Mouse (Mus musculus) MEL (cell line): ENCODE measurements around the gene Tia1. TPM values are rescaled to one million over a fixed set of nuclear protein-coding genes. Genes with fewer than 3 reads are reported as not detected.

Experiments used
- DNase-seq: peaks from one replicate; pipeline ENCODE4 v3.0.0; 2011; ENCODE audit warnings: low read depth, low spot score
- H3K27ac ChIP-seq: 2 replicates; pipeline ENCODE4 v1.5.1; 2012; ENCODE audit warnings: low read depth, mild to moderate bottlenecking, control low read depth, low read length, moderate library complexity; ENCODE audit not compliant: control insufficient read depth
- H3K27me3 ChIP-seq, 2 experiments: fragments of 150-350 bp in 1 of 2; sonication (generic) in 1 of 2; 2 replicates each; pipeline ENCODE4 v1.6.1; 2012; ENCODE audit warnings: low read length in 2 of 2, mild to moderate bottlenecking in 2 of 2, improper control_type of control experiment in 1 of 2, moderate library complexity in 1 of 2; ENCODE audit not compliant: insufficient read depth in 2 of 2, control insufficient read depth in 1 of 2
- H3K36me3 ChIP-seq, 2 experiments: 2 replicates each; pipeline ENCODE4 v1.6.1; 2012 to 2014; ENCODE audit warnings: low read length in 2 of 2, improper control_type of control experiment in 1 of 2, inconsistent platforms in 1 of 2, mild to moderate bottlenecking in 1 of 2; ENCODE audit not compliant: insufficient read depth in 2 of 2, control insufficient read depth in 1 of 2
- H3K4me1 ChIP-seq, 2 experiments: fragments of 150-350 bp in 1 of 2; sonication (generic) in 1 of 2; 2 replicates each; pipeline ENCODE4 v1.6.1; 2012; ENCODE audit warnings: low read length in 2 of 2, improper control_type of control experiment in 1 of 2, mild to moderate bottlenecking in 1 of 2; ENCODE audit not compliant: insufficient read depth in 2 of 2, control insufficient read depth in 1 of 2
- H3K4me3 ChIP-seq, 2 experiments: fragments of 150-350 bp in 1 of 2; sonication (generic) in 1 of 2; 2 replicates each; pipeline ENCODE4 v1.5.1; 2012; ENCODE audit warnings: low read depth in 2 of 2, low read length in 2 of 2, mild to moderate bottlenecking in 2 of 2, moderate library complexity in 2 of 2, control low read depth in 1 of 2, improper control_type of control experiment in 1 of 2; ENCODE audit not compliant: control insufficient read depth in 1 of 2, insufficient read depth in 1 of 2
- H3K79me2 ChIP-seq: 2 replicates; pipeline ENCODE4 v1.6.1; 2012; ENCODE audit warnings: mild to moderate bottlenecking, low read length, moderate library complexity; ENCODE audit not compliant: control insufficient read depth, poor library complexity, insufficient read depth
- H3K9ac ChIP-seq: 2 replicates; pipeline ENCODE4 v1.6.1; 2012; ENCODE audit warnings: low read depth, mild to moderate bottlenecking, control low read depth, low read length, moderate library complexity; ENCODE audit not compliant: control insufficient read depth, poor library complexity, severe bottlenecking
- H3K9me3 ChIP-seq: fragments of 150-350 bp; sonication (generic); replicated peaks from 2 replicates; pipeline ENCODE4 v1.6.1; 2012; ENCODE audit warnings: mild to moderate bottlenecking, low read length, improper control_type of control experiment, moderate library complexity; ENCODE audit not compliant: insufficient read depth
- CHD1 ChIP-seq: IDR thresholded peaks from 2 replicates; pipeline ENCODE4 v1.6.1; 2012; ENCODE audit warnings: low read depth, mild to moderate bottlenecking, inconsistent platforms, low read length, improper control_type of control experiment
- CHD2 ChIP-seq: IDR thresholded peaks from 2 replicates; pipeline ENCODE4 v1.6.1; 2011; ENCODE audit warnings: low read length, improper control_type of control experiment
- GABPA ChIP-seq: IDR thresholded peaks from 2 replicates; pipeline ENCODE4 v1.6.1; 2012; ENCODE audit warnings: low read depth, mild to moderate bottlenecking, inconsistent platforms, low read length, improper control_type of control experiment, moderate library complexity
- GATA1 ChIP-seq: IDR thresholded peaks from 2 replicates; pipeline ENCODE4 v1.6.1; 2011; ENCODE audit warnings: low read depth, low read length, improper control_type of control experiment
- JUND ChIP-seq: IDR thresholded peaks from 2 replicates; pipeline ENCODE4 v1.6.1; 2011; ENCODE audit warnings: low read depth, mild to moderate bottlenecking, improper control_type of control experiment, low read length
- MAFK ChIP-seq: IDR thresholded peaks from 2 replicates; pipeline ENCODE4 v1.6.1; 2011; ENCODE audit warnings: low read depth, mild to moderate bottlenecking, low read length, improper control_type of control experiment, borderline replicate concordance
- MAZ ChIP-seq: IDR thresholded peaks from 2 replicates; pipeline ENCODE4 v1.6.1; 2012; ENCODE audit warnings: low read depth, mild to moderate bottlenecking, inconsistent platforms, low read length, improper control_type of control experiment
- MEF2A ChIP-seq: IDR thresholded peaks from 2 replicates; pipeline ENCODE4 v1.6.1; 2014; ENCODE audit warnings: low read depth, mild to moderate bottlenecking, inconsistent platforms, low read length, improper control_type of control experiment; ENCODE audit not compliant: poor library complexity, insufficient replicate concordance, severe bottlenecking; ENCODE audit errors: extremely low read depth
- MXI1 ChIP-seq: IDR thresholded peaks from 2 replicates; pipeline ENCODE4 v1.6.1; 2011; ENCODE audit warnings: mild to moderate bottlenecking, low read depth, low read length, improper control_type of control experiment
- MYC ChIP-seq: IDR thresholded peaks from 2 replicates; pipeline ENCODE4 v1.6.1; 2011; ENCODE audit warnings: low read depth, mild to moderate bottlenecking, low read length, improper control_type of control experiment, moderate library complexity
- NRF1 ChIP-seq: IDR thresholded peaks from 2 replicates; pipeline ENCODE4 v1.6.1; 2014; ENCODE audit warnings: low read depth, mild to moderate bottlenecking, inconsistent platforms, low read length, improper control_type of control experiment, moderate library complexity; ENCODE audit not compliant: poor library complexity, insufficient read depth, severe bottlenecking
- POLR2AphosphoS2 ChIP-seq: IDR thresholded peaks from 2 replicates; pipeline ENCODE4 v1.6.1; 2011; ENCODE audit warnings: low read length, improper control_type of control experiment
- POLR2AphosphoS5 ChIP-seq: IDR thresholded peaks from 2 replicates; pipeline ENCODE4 v1.6.1; 2012; ENCODE audit warnings: low read depth, borderline replicate concordance, mild to moderate bottlenecking, inconsistent platforms, low read length, moderate library complexity, mixed read lengths
- RCOR1 ChIP-seq: IDR thresholded peaks from 2 replicates; pipeline ENCODE4 v1.6.1; 2012; ENCODE audit warnings: low read depth, mild to moderate bottlenecking, inconsistent platforms, low read length, improper control_type of control experiment
- SMC3 ChIP-seq: IDR thresholded peaks from 2 replicates; pipeline ENCODE4 v1.6.1; 2011; ENCODE audit warnings: low read depth, low read length, improper control_type of control experiment
- TAL1 ChIP-seq: IDR thresholded peaks from 2 replicates; pipeline ENCODE4 v1.6.1; 2012; ENCODE audit warnings: mild to moderate bottlenecking, inconsistent platforms, low read length, moderate library complexity, mixed read lengths
- TCF12 ChIP-seq: IDR thresholded peaks from 2 replicates; pipeline ENCODE4 v1.6.1; 2014; ENCODE audit warnings: low read depth, mild to moderate bottlenecking, inconsistent platforms, low read length, improper control_type of control experiment, moderate library complexity
- UBTF ChIP-seq: IDR thresholded peaks from 2 replicates; pipeline ENCODE4 v1.6.1; 2012; ENCODE audit warnings: low read depth, mild to moderate bottlenecking, inconsistent platforms, low read length, improper control_type of control experiment, moderate library complexity, borderline replicate concordance; ENCODE audit not compliant: insufficient read depth
- ZKSCAN1 ChIP-seq: IDR thresholded peaks from 2 replicates; pipeline ENCODE4 v1.6.1; 2012; ENCODE audit warnings: low read depth, mild to moderate bottlenecking, inconsistent platforms, low read length, improper control_type of control experiment, moderate library complexity
- ZMIZ1 ChIP-seq: IDR thresholded peaks from 2 replicates; pipeline ENCODE4 v1.6.1; 2012; ENCODE audit warnings: low read depth, mild to moderate bottlenecking, inconsistent platforms, low read length, improper control_type of control experiment, moderate library complexity
- polyA plus RNA-seq, 2 experiments: library from polyadenylated mRNA; stranded (reverse) in 1 of 2; unstranded in 1 of 2; fragments of >175 nt in 1 of 2; fragments of >200 nt in 1 of 2; gene quantifications; 2 replicates each; pipeline versions ENCODE4 v1.2.1 to v1.2.4; 2012; ENCODE audit warnings: low replicate concordance in 2 of 2, low read depth in 1 of 2; ENCODE audit not compliant: insufficient read length in 2 of 2, insufficient read depth in 1 of 2, missing spikeins in 1 of 2
- total RNA-seq: library from RNA; depleted of rRNA; stranded (reverse); fragments of 300-350 nt; gene quantifications from 2 replicates; pipeline ENCODE4 v1.2.3, GENCODE M21; 2012

Gene Tia1
- total and polyA plus RNA-seq, 3 experiments, result 21.5 to 25.3 TPM; not detected in 1

DNA sequence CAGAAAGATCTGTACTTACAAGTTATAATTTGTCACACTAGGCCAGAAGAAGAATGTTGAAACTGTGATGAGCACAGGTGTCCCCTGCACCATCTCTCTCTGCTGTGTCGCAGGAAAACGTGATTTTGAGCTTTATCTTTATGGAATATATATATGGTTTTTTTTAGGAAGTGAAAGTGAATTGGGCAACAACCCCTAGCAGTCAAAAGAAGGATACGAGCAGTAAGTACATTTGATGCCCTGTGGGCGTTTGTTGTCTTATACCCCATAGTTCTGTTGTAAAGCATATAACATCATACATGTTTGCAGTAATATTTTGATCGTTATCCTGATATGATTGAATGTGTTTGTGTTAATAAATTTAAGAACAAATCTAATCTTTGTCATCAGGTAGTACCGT lies 14.7 kb downstream of the Tia1 start:
- H3K9ac ChIP-seq, result no peak overlapping the region
- no peak overlapping the region for H3K27ac ChIP-seq
- no peak for TF ChIP-seq MXI1
- TF ChIP-seq, all 39 proteins: peak for 0
- no peaks in the 10 kb centered on the region for H3K27me3 ChIP-seq
- no peak overlapping the region for H3K4me3 ChIP-seq
- no peak for DNase-seq
- no peaks in the 10 kb centered on the region for H3K9me3 ChIP-seq
- no peaks in the 10 kb centered on the region for H3K4me1 ChIP-seq
- H3K36me3 ChIP-seq, result peaks cover 0 to 16% of the 10 kb centered on the region in 2 experiments; a peak in 2 of 4 replicates
- H3K79me2 ChIP-seq, result no peaks in the 10 kb centered on the region

DNA sequence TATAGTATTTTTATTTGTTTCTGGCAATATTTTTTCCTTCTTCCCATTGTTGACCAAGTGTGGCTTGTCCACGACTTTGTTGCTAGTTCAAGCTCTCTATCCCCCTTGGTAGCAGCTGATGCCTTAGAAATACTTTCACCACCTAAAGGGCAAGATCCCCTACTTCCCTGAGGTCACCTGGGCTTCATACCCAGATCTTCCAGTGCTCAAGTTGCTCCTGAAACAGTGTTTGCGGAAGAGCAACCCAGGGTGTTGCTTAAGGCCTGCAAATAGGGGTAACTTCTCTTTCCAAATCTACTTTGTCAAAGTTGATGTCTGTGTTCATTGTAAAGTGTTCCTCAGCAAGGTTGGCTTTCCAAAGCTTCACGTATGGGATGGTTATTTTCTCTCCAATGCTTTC lies 15.2 kb downstream of the Tia1 start:
- no peak for DNase-seq
- Histone ChIP-seq H3K4me3 (no peak overlapping the region), H3K27ac (no peak overlapping the region), H3K9me3 (no peaks in the 10 kb centered on the region), H3K9ac (no peak overlapping the region), H3K27me3 (no peaks in the 10 kb centered on the region), H3K36me3 (peaks cover 0 to 20% of the 10 kb centered on the region in 2 experiments; a peak in 2 of 4 replicates), H3K79me2 (no peaks in the 10 kb centered on the region), H3K4me1 (no peaks in the 10 kb centered on the region)
- TF ChIP-seq MYC (no peak), SMC3 (no peak), CHD1 (no peak), CHD2 (no peak), TCF12 (no peak), GATA1 (no peak), RCOR1 (no peak), MXI1 (no peak), UBTF (no peak), MEF2A (no peak), NRF1 (no peak), MAFK (no peak), POLR2AphosphoS5 (no peak), TAL1 (no peak), ZMIZ1 (no peak), JUND (no peak), ZKSCAN1 (no peak), GABPA (no peak), POLR2AphosphoS2 (no peak), MAZ (no peak)
